In the genomic region with DNA sequence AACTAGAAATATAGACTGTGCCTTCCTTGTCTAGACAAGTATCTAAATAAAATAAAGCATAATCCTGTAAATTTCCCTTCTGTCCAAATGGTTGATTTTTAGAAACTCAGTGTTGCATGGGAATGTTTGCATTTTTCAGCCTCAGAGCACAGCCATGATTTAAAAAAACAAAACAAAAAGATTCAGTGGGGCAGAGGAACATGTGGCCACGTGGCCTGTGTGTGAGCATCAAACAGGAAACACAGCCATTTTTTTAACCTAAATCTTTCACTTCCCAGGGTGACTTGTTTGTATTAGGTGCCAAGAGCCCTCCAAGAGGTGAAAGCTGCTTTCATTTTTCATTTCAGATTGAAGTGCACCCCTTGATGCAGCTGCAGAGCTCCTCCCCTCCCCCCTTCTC, we compare ENCODE assay signal across 14 mouse cellular contexts.
DNase-seq lines count a peak whose midpoint lies in the region; ATAC-seq lines count a peak whose summit lies in the region.
"Had no signal": no experiment of that assay in that cellular context is flagged by ENCODE, and none has a peak within 500 bp of the region (broad histone marks: within the 10 kb centered on the region; RNA-seq: fewer than 3 reads in every experiment).

No protein-coding gene starts in this region.

- no peaks in the 10 kb centered on the region for H3K4me1 ChIP-seq in hindbrain, embryonic 10.5 days (replicated peaks)
- no peaks in the 10 kb centered on the region for H3K4me1 ChIP-seq in hindbrain, embryonic 13.5 days (replicated peaks)
- H3K4me1 ChIP-seq in embryonic facial prominence, embryonic 10.5 days, result no peaks in the 10 kb centered on the region
- peaks cover 4% of the 10 kb centered on the region; the same call in 1 of the 2 replicates for H3K4me1 ChIP-seq in embryonic facial prominence, embryonic 15.5 days
- peaks cover 5% of the 10 kb centered on the region for H3K4me1 ChIP-seq in limb, embryonic 15.5 days

- H3K27ac ChIP-seq in hindbrain, embryonic 10.5 days, result no peak overlapping the region
- H3K27ac ChIP-seq in hindbrain, embryonic 13.5 days, result no peak overlapping the region
- H3K27ac ChIP-seq in embryonic facial prominence, embryonic 10.5 days (replicated peaks), result 0 out of 2 replicates have a peak overlapping the region, but pooled peaks have one; percentile 31
- H3K27ac ChIP-seq in embryonic facial prominence, embryonic 15.5 days (replicated peaks), result peak overlapping the region; percentile 72
- H3K27ac ChIP-seq in limb, embryonic 15.5 days, result peak overlapping the region; percentile 75

- H3K9me3 ChIP-seq in hindbrain, embryonic 10.5 days, result no peaks in the 10 kb centered on the region
- no peaks in the 10 kb centered on the region for H3K9me3 ChIP-seq in hindbrain, embryonic 13.5 days
- H3K9me3 ChIP-seq in embryonic facial prominence, embryonic 10.5 days, result no peaks in the 10 kb centered on the region
- no peaks in the 10 kb centered on the region for H3K9me3 ChIP-seq in embryonic facial prominence, embryonic 15.5 days (replicated peaks)
- H3K9me3 ChIP-seq in limb, embryonic 15.5 days, result no peaks in the 10 kb centered on the region

- peak; percentile 4 for DNase-seq in hindbrain, embryonic 10.5 days (ENCODE audit: low spot score)
- no peak for DNase-seq in embryonic facial prominence, embryonic 10.5 days (ENCODE audit: low spot score)
- DNase-seq in c-Kit-positive CD71-positive TER-119-positive erythroid progenitor cells, embryonic 14.5 days (ENCODE audit: low spot score), result no peak
- DNase-seq: adrenal gland, postnatal 36 days; gastrocnemius, postnatal 10 days; kidney, adult 18-20 months; kidney, postnatal 25 days; lung, adult 18-20 months; midbrain, embryonic 14.5 days had no signal

- no peak overlapping the region for H3K9ac ChIP-seq in hindbrain, embryonic 13.5 days
- H3K9ac ChIP-seq in embryonic facial prominence, embryonic 15.5 days, result no peak overlapping the region
- H3K9ac ChIP-seq in limb, embryonic 15.5 days, result no peak overlapping the region

- no peaks in the 10 kb centered on the region for H3K36me3 ChIP-seq in hindbrain, embryonic 10.5 days
- no peaks in the 10 kb centered on the region for H3K36me3 ChIP-seq in hindbrain, embryonic 13.5 days
- H3K36me3 ChIP-seq in embryonic facial prominence, embryonic 10.5 days (replicated peaks), result no peaks in the 10 kb centered on the region
- H3K36me3 ChIP-seq in embryonic facial prominence, embryonic 15.5 days, result no peaks in the 10 kb centered on the region
- no peaks in the 10 kb centered on the region for H3K36me3 ChIP-seq in limb, embryonic 15.5 days

- WGBS in hindbrain, embryonic 10.5 days, result 49% methylated on average over 1 of the region's 1 CpGs
- WGBS in hindbrain, embryonic 13.5 days, result 26% methylated on average over 1 of the region's 1 CpGs
- WGBS in embryonic facial prominence, embryonic 10.5 days, result 34% methylated on average over 1 of the region's 1 CpGs
- WGBS in embryonic facial prominence, embryonic 15.5 days, result 23% methylated on average over 1 of the region's 1 CpGs
- 19% methylated on average over 1 of the region's 1 CpGs for WGBS in limb, embryonic 15.5 days

- H3K4me2 ChIP-seq in hindbrain, embryonic 13.5 days, result no peak overlapping the region
- H3K4me2 ChIP-seq in embryonic facial prominence, embryonic 15.5 days (replicated peaks), result peak overlapping the region; percentile 21; the same call in 1 of the 2 replicates
- no peak overlapping the region for H3K4me2 ChIP-seq in limb, embryonic 15.5 days
- H3K4me2 ChIP-seq: heart, embryonic 11.5 days had no signal

- no peak overlapping the region for H3K4me3 ChIP-seq in hindbrain, embryonic 10.5 days
- no peak overlapping the region for H3K4me3 ChIP-seq in hindbrain, embryonic 13.5 days
- H3K4me3 ChIP-seq in embryonic facial prominence, embryonic 10.5 days, result no peak overlapping the region
- H3K4me3 ChIP-seq in embryonic facial prominence, embryonic 15.5 days (replicated peaks), result no peak overlapping the region
- no peak overlapping the region for H3K4me3 ChIP-seq in limb, embryonic 15.5 days

- ATAC-seq in hindbrain, embryonic 13.5 days (ENCODE audit: low FRiP score), result no peak
- ATAC-seq in embryonic facial prominence, embryonic 15.5 days (ENCODE audit: insufficient number of reproducible peaks, low FRiP score, low TSS enrichment, low read depth), result no peak
- ATAC-seq in limb, embryonic 15.5 days (ENCODE audit: insufficient number of reproducible peaks, low FRiP score, low TSS enrichment, low read depth), result no peak
- ATAC-seq in granulocyte monocyte progenitor cell, adult 5-6 weeks (replicated peaks; ENCODE audit: poor library complexity, severe bottlenecking), result no peak

- H3K27me3 ChIP-seq in hindbrain, embryonic 10.5 days (ENCODE audit: insufficient read depth, poor library complexity, severe bottlenecking), result no peaks in the 10 kb centered on the region
- no peaks in the 10 kb centered on the region for H3K27me3 ChIP-seq in hindbrain, embryonic 13.5 days
- no peaks in the 10 kb centered on the region for H3K27me3 ChIP-seq in embryonic facial prominence, embryonic 10.5 days (replicated peaks; ENCODE audit: low read depth, poor library complexity, severe bottlenecking)
- no peaks in the 10 kb centered on the region for H3K27me3 ChIP-seq in embryonic facial prominence, embryonic 15.5 days
- no peaks in the 10 kb centered on the region for H3K27me3 ChIP-seq in limb, embryonic 15.5 days

Comparison
In these comparisons a context has a peak if more than half of its experiments do, and no peak if none do; other contexts are left out.
1. H3K27ac ChIP-seq: peak in embryonic facial prominence, embryonic 10.5 days (single experiment), embryonic facial prominence, embryonic 15.5 days (single experiment) and limb, embryonic 15.5 days (single experiment); none in hindbrain, embryonic 10.5 days (single experiment) and hindbrain, embryonic 13.5 days (single experiment).